Comparison of ENCODE assay signal across 23 mouse cellular contexts in genomic region chr10:93023295-93023694, GRCm38 (mm10). TPM values are rescaled to one million over a fixed set of nuclear protein-coding genes. Genes with fewer than 3 reads are reported as not detected.
DNase-seq lines count a peak whose midpoint lies in the region; ATAC-seq and TF ChIP-seq lines count a peak whose summit lies in the region.
"Had no signal": no experiment of that assay in that cellular context is flagged by ENCODE, and none has a peak within 500 bp of the region (broad histone marks: within the 10 kb centered on the region; RNA-seq: fewer than 3 reads in every experiment).

No protein-coding gene starts in this region.

- TF ChIP-seq CTCF in MEL (IDR thresholded peaks at IDR 0.05 in 2 of 3, conservative IDR thresholded peaks at IDR 0.05 in 1 of 3; ENCODE audit: control insufficient read depth in 1 of 3, insufficient read depth in 1 of 3, low read depth in 2 of 3, low read length in 3 of 3, poor library complexity in 1 of 3, severe bottlenecking in 1 of 3) = no peak

- no peak overlapping the region for H3K9ac ChIP-seq in MEL (ENCODE audit: control insufficient read depth, low read depth, low read length, poor library complexity, severe bottlenecking)
- H3K9ac ChIP-seq in hindbrain, embryonic 13.5 days = no peak overlapping the region

- H3K4me3 ChIP-seq in MEL (ENCODE audit: control insufficient read depth in 1 of 2, insufficient read depth in 1 of 2, low read depth in 2 of 2, low read length in 2 of 2) = no peak overlapping the region
- no peak overlapping the region for H3K4me3 ChIP-seq in hindbrain, embryonic 13.5 days

- H3K27ac ChIP-seq in MEL (ENCODE audit: control insufficient read depth, low read depth, low read length) = no peak overlapping the region
- no peak overlapping the region for H3K27ac ChIP-seq in hindbrain, embryonic 13.5 days

- ATAC-seq in common myeloid progenitor, adult 5-6 weeks (replicated peaks; ENCODE audit: low read depth, poor library complexity, severe bottlenecking) = peak; percentile 71
- peak; percentile 56 for ATAC-seq in megakaryocyte progenitor cell, adult 5-6 weeks (replicated peaks; ENCODE audit: poor library complexity)
- ATAC-seq in megakaryocyte-erythroid progenitor cell, adult 5-6 weeks (replicated peaks; ENCODE audit: low FRiP score, low TSS enrichment, poor library complexity, severe bottlenecking) = peak; percentile 47; the same call in 1 of the 2 replicates
- ATAC-seq in hindbrain, embryonic 13.5 days (ENCODE audit: low FRiP score) = no peak
- ATAC-seq: activated CD4-positive, CD25-positive, alpha-beta regulatory T cell, adult 4 months; CD4-positive, CD25-positive, alpha-beta regulatory T cell, adult 4 months; Patski had no signal

- TF ChIP-seq RAD21 in MEL (IDR thresholded peaks at IDR 0.05; ENCODE audit: low read depth, low read length) = no peak

- peak; percentile 52 for DNase-seq in MEL (ENCODE audit: low read depth, low spot score)
- no peak for DNase-seq in spleen, adult 18-20 months
- DNase-seq in cerebellum, postnatal 14 days = no peak
- no peak for DNase-seq in heart, postnatal 25 days (ENCODE audit: low spot score)
- DNase-seq: adrenal gland, adult 2 months; adrenal gland, adult 8-10 months; adrenal gland, postnatal 10 days; adrenal gland, postnatal 14 days; adrenal gland, postnatal 25 days; adrenal gland, postnatal 36 days; B cell, adult 2 months; cerebellum, adult 11 months; cerebellum, adult 11-12 months; cerebellum, adult 18-20 months had no signal

- H3K4me1 ChIP-seq in MEL (ENCODE audit: control insufficient read depth in 1 of 2, insufficient read depth in 2 of 2, low read length in 2 of 2) = peaks cover 4 to 11% of the 10 kb centered on the region in 2 experiments; a peak in 3 of 4 replicates
- no peaks in the 10 kb centered on the region for H3K4me1 ChIP-seq in hindbrain, embryonic 13.5 days (replicated peaks)

- TF ChIP-seq POLR2A in MEL (IDR thresholded peaks at IDR 0.05; ENCODE audit: control insufficient read depth in 1 of 2, insufficient read depth in 1 of 2, low read depth in 1 of 2, low read length in 2 of 2, poor library complexity in 1 of 2) = no peak

- no peaks in the 10 kb centered on the region for H3K27me3 ChIP-seq in MEL (ENCODE audit: control insufficient read depth in 1 of 2, insufficient read depth in 2 of 2, low read length in 2 of 2)
- H3K27me3 ChIP-seq in hindbrain, embryonic 13.5 days = no peaks in the 10 kb centered on the region
- H3K27me3 ChIP-seq: CH12.LX, Patski had no signal

- WGBS in hindbrain, embryonic 13.5 days = 75% methylated on average over 8 of the region's 8 CpGs

- peaks cover 0 to 4% of the 10 kb centered on the region in 2 experiments; a peak in 2 of 4 replicates for H3K36me3 ChIP-seq in MEL (ENCODE audit: control insufficient read depth in 1 of 2, insufficient read depth in 2 of 2, low read length in 2 of 2)
- no peaks in the 10 kb centered on the region for H3K36me3 ChIP-seq in hindbrain, embryonic 13.5 days
- H3K36me3 ChIP-seq: G1E had no signal

- no peaks in the 10 kb centered on the region for H3K9me3 ChIP-seq in MEL (replicated peaks; ENCODE audit: insufficient read depth, low read length)
- no peaks in the 10 kb centered on the region for H3K9me3 ChIP-seq in hindbrain, embryonic 13.5 days
- H3K9me3 ChIP-seq: G1E had no signal

- no peaks in the 10 kb centered on the region for H3K79me2 ChIP-seq in MEL (ENCODE audit: control insufficient read depth, insufficient read depth, low read length, poor library complexity)

- TF ChIP-seq EP300 in MEL (IDR thresholded peaks at IDR 0.05; ENCODE audit: low read depth in 1 of 2, low read length in 2 of 2) = peak; percentile 30 to 31; a peak in 2 of 4 replicates

- no peak overlapping the region for H3K4me2 ChIP-seq in hindbrain, embryonic 13.5 days

- intact Hi-C loops in heart, postnatal 25 days (cut with DNase I) = no loop called here

TF ChIP-seq in MEL, 35 proteins besides CTCF, POLR2A, EP300 and RAD21:
- TF ChIP-seq ZKSCAN1 (IDR thresholded peaks at IDR 0.05; ENCODE audit: low read depth, low read length) = no peak
- TF ChIP-seq TCF12 (IDR thresholded peaks at IDR 0.05; ENCODE audit: low read depth, low read length) = peak; percentile 46; the same call in 1 of the 2 replicates

RNA-seq across cellular contexts. Expression of gene Cfap54, which starts 58.1 kb away (rescaled TPM):
- total RNA-seq in MEL (2012; rRNA removed) = 2.0 and 3.2 TPM in 2 replicates
- 1 to 10 TPM in 1 of 2 experiments, not detected in 1; 2.7 TPM for polyA plus RNA-seq in MEL (2012; ENCODE audit: insufficient read depth in 1 of 2, insufficient read length in 2 of 2, low read depth in 1 of 2, low replicate concordance in 2 of 2, missing spikeins in 1 of 2)
- total RNA-seq in common myeloid progenitor, adult 5-6 weeks (2017) = 0.27 and 1.2 TPM in 2 replicates
- total RNA-seq in megakaryocyte progenitor cell, adult 5-6 weeks (2015) = 1.1 and 1.5 TPM in 2 replicates
- total RNA-seq in megakaryocyte progenitor cell, adult 5-6 weeks (2017) = 0.44 and 2.1 TPM in 2 replicates
- 1.4 and 1.6 TPM in 2 replicates for total RNA-seq in megakaryocyte-erythroid progenitor cell, adult 5-6 weeks (2014; fragmentation: Nextera tagmentation)
- 0.65 and 1.5 TPM in 2 replicates for total RNA-seq in megakaryocyte-erythroid progenitor cell, adult 5-6 weeks (2017)
- 1.9 and 3.6 TPM in 2 replicates for polyA plus RNA-seq in hindbrain, embryonic 13.5 days (2015; fragmentation: Nextera tagmentation; extraction: Ambion mirVana)
- total RNA-seq in heart, postnatal 25 days (2021) = under 1 TPM; 0.28 to 0.47 TPM
